Mouse (Mus musculus) kidney, embryonic 15.5 days (tissue): ENCODE measurements at regions not wholly inside any gene's neighbourhood (a gene's known extent, or its start where the extent isn't known, plus 50 kb on each side); places are given as distances from the start of the nearest gene placed in this dataset.
"Not testable (repeated sequence)": the region's sequence is repeated elsewhere in the genome, so short reads cannot be mapped to it uniquely, and the experiment has no call there.

Experiments
- ATAC-seq: fragments of 200-750 bp; cut with Nextera tagmentation; replicated peaks from 2 replicates; pipeline ENCODE4 v1.8.0; 2017; ENCODE audit warnings: moderate TSS enrichment; ENCODE audit not compliant: low FRiP score
- H3K27ac ChIP-seq: fragments of 300-500 bp; sonication (generic); 2 replicates; pipeline ENCODE4 v1.5.1; 2015; ENCODE audit warnings: mild to moderate bottlenecking, inconsistent platforms
- H3K27me3 ChIP-seq: fragments of 300-500 bp; sonication (generic); 2 replicates; pipeline ENCODE4 v1.6.1; 2015; ENCODE audit warnings: inconsistent platforms
- H3K36me3 ChIP-seq: fragments of 300-500 bp; sonication (generic); 2 replicates; pipeline ENCODE4 v1.6.1; 2015; ENCODE audit warnings: inconsistent platforms
- H3K4me1 ChIP-seq: fragments of 300-500 bp; sonication (generic); 2 replicates; pipeline ENCODE4 v1.6.1; 2015; ENCODE audit warnings: inconsistent platforms
- H3K4me2 ChIP-seq: fragments of 300-500 bp; sonication (generic); 2 replicates; pipeline ENCODE4 v1.6.1; 2015; ENCODE audit warnings: moderate library complexity, mild to moderate bottlenecking, inconsistent platforms
- H3K4me3 ChIP-seq: fragments of 300-500 bp; sonication (generic); replicated peaks from 2 replicates; pipeline ENCODE4 v1.5.1; 2015; ENCODE audit warnings: mild to moderate bottlenecking, inconsistent platforms
- H3K9ac ChIP-seq: fragments of 300-500 bp; sonication (generic); 2 replicates; pipeline ENCODE4 v1.6.1; 2015; ENCODE audit warnings: mild to moderate bottlenecking, inconsistent platforms
- H3K9me3 ChIP-seq: fragments of 300-500 bp; sonication (generic); replicated peaks from 2 replicates; pipeline ENCODE4 v1.6.1; 2016; ENCODE audit warnings: inconsistent platforms
- WGBS: fragments of 180-500 bp; shearing (Covaris S2); methylation state at CpG from one replicate; pipeline ENCODE4 v1.1.7; 2015; ENCODE audit warnings: mixed read lengths; 5-methylcytosine and 5-hydroxymethylcytosine counted together

DNA sequence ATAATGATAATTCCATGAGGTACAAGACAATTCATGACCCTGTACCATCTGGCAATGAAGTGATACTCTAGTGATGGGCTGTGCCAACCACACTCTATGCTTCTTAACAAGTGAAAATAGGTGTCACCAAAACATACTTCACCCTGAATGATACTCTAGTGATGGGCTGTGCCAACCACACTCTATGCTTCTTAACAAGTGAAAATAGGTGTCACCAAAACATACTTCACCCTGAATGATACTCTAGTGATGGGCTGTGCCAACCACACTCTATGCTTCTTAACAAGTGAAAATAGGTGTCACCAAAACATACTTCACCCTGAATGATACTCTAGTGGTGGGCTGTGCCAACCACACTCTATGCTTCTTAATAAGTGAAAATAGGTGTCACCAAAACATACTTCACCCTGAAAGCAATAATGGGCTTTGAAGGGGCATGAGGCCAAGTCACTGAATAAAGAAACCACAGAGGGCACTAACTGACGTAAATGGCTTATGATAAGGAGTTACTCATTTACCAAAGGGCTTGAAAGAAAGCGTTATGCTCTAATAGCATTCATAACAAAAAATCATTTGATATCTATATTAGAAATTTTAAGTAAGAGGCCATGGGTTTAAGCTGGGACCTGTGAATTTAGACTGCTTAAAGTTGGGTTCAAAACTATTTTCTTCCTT is 263.0 kb downstream of the Nfkbiz start:
- H3K4me2 ChIP-seq, H3K27me3 ChIP-seq, H3K4me3 ChIP-seq, ATAC-seq, H3K4me1 ChIP-seq, H3K9ac ChIP-seq, H3K36me3 ChIP-seq, H3K9me3 ChIP-seq, H3K27ac ChIP-seq: not testable (repeated sequence)
- WGBS = 82% methylated on average over 2 of the region's 2 CpGs

DNA sequence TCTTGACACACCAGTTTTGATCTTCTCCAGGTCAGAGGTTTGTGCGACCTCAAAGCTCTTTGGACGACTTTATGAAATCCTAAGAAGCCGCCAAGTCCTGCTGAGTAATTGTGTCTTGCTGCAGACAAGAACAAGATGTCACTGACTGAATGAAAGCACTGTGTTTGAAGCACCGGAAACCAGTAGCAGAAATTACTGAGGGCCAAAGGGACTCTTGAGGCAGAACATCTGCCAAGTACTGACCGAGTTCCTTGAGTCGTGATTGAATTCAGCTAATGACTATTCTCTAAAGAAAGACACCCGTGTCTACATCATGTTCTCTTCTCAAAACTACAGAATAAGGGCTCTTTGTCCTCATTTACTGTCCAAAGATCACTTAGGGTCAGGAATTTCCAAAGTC is 267.6 kb downstream of the Nfkbiz start:
- 52% methylated on average over 7 of the region's 7 CpGs for WGBS
- no peaks in the 10 kb centered on the region for H3K36me3 ChIP-seq
- no peaks in the 10 kb centered on the region for H3K9me3 ChIP-seq
- H3K9ac ChIP-seq = no peak overlapping the region
- no peaks in the 10 kb centered on the region for H3K27me3 ChIP-seq
- 0 out of 2 replicates have a peak, but pooled peaks cover 2% of the 10 kb centered on the region for H3K4me1 ChIP-seq
- H3K4me2 ChIP-seq = no peak overlapping the region
- ATAC-seq = peak; percentile 29; the same call in 1 of the 2 replicates
- 0 out of 2 replicates have a peak overlapping the region, but pooled peaks have one; percentile 68 for H3K27ac ChIP-seq
- H3K4me3 ChIP-seq = no peak overlapping the region

DNA sequence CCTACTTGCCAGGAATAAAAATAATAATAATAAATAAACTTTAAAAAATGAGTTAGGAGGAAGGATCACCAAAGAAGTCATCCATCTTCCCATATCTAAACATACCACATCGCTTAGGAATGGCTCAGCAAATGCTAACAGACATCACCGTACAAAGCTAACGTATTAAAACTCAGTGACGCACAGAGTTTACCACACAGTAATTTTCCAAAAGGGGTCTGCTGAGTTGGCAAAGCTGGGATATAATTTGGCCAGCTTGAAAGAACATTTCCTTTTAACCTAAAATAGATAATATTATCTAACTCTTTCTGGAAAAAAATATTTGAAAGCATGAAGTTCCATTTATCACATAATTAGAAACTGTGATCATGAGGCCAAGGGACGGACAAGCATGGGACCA is 268.6 kb downstream of the Nfkbiz start:
- Histone ChIP-seq H3K4me1 (0 out of 2 replicates have a peak, but pooled peaks cover 2% of the 10 kb centered on the region), H3K4me3 (no peak overlapping the region), H3K9ac (no peak overlapping the region), H3K4me2 (no peak overlapping the region), H3K27ac (no peak overlapping the region), H3K9me3 (no peaks in the 10 kb centered on the region), H3K27me3 (no peaks in the 10 kb centered on the region), H3K36me3 (no peaks in the 10 kb centered on the region)
- 76% methylated on average over 5 of the region's 5 CpGs for WGBS
- no peak for ATAC-seq

DNA sequence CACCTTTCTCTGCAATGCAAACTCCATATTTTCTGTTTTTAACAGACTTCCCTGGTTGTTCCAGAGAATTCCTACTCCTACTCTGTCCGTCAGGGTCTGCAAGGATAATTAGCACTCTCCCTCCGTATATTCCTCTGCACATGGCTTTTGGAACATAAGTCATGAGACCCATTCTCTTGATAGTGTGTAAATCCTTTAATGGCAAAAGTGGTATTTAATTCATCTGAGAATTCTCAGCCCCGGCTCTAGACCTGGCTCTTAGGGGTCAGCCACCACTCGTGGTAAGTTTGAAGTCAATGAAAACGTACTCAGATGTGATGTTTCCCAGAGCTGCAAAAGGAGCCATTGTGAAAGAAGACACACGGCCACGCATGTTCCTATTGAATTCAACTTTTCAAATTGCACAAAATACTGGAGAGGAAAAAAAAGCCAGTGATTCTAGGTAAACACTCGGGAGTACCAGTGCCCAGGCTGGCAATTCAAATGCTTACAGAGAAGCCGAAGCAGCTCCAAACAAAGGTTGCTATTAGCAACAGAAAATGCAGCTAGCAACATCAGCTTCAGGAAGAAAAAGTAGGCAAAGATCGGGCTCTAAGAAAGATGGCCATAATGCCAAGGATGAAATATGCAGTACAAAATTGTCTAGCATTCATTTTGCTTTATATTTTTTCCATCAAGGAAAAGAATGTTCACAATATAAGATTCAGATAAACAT is 258.2 kb upstream of the Zpld1 start:
- Histone ChIP-seq H3K4me1 (no peaks in the 10 kb centered on the region), H3K27ac (no peak overlapping the region), H3K4me2 (no peak overlapping the region), H3K36me3 (no peaks in the 10 kb centered on the region), H3K4me3 (no peak overlapping the region), H3K9me3 (no peaks in the 10 kb centered on the region), H3K27me3 (no peaks in the 10 kb centered on the region), H3K9ac (no peak overlapping the region)
- WGBS = 63% methylated on average over 10 of the region's 10 CpGs
- ATAC-seq = no peak

DNA sequence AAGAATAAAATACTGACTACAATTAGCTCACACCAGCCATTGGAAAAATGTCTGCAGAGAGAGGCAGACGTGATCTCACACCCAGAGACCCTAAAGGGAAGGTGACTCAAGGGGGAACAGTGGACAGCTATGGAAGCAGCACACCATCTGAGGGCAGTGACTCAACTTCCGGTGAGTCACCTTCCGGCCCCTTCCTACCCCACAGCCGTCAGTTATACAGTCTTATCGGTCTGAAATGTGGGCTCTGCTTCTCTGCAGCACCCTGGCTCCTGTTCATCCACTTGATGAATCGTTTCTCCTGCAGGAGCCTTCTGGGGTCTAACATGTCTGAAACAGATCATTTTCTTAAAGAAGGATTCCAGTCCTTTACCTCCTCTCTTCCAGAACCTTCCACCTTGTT is 257.4 kb upstream of the Zpld1 start:
- Histone ChIP-seq H3K27ac (no peak overlapping the region), H3K27me3 (no peaks in the 10 kb centered on the region), H3K36me3 (no peaks in the 10 kb centered on the region), H3K4me1 (no peaks in the 10 kb centered on the region), H3K4me3 (no peak overlapping the region), H3K4me2 (no peak overlapping the region), H3K9ac (no peak overlapping the region), H3K9me3 (no peaks in the 10 kb centered on the region)
- no peak; the same call in 1 of the 2 replicates for ATAC-seq
- WGBS = 71% methylated on average over 6 of the region's 6 CpGs

DNA sequence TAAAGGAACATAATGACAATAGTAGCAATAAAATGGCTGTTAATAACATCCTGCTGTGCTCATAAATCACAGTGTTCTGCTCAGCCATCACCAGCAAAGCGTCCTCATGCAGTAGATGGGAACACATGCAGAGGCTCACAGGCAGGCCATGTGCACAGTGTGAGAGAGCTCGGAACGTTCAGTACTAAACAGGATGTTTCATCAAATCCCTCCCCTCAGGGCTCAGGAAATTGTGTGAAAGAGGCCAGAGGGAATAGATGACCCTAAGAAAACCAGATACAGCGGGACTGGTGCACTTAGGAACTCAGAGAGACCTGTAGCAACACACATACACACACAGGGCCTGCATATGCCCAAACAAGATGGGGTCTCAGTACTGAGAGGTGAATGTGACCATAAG is 256.1 kb upstream of the Zpld1 start:
- H3K9ac ChIP-seq = no peak overlapping the region
- no peaks in the 10 kb centered on the region for H3K4me1 ChIP-seq
- ATAC-seq = no peak
- no peaks in the 10 kb centered on the region for H3K36me3 ChIP-seq
- no peaks in the 10 kb centered on the region for H3K27me3 ChIP-seq
- no peak overlapping the region for H3K4me3 ChIP-seq
- H3K9me3 ChIP-seq = no peaks in the 10 kb centered on the region
- 51% methylated on average over 4 of the region's 4 CpGs for WGBS
- no peak overlapping the region for H3K27ac ChIP-seq
- no peak overlapping the region for H3K4me2 ChIP-seq

GRCm38 (mm10) chr16:55551348-55551747 is 253.6 kb upstream of the Zpld1 start:
- no peak overlapping the region for H3K9ac ChIP-seq
- H3K4me1 ChIP-seq = no peaks in the 10 kb centered on the region
- H3K27ac ChIP-seq = no peak overlapping the region
- H3K36me3 ChIP-seq = no peaks in the 10 kb centered on the region
- H3K4me3 ChIP-seq = no peak overlapping the region
- 93% methylated on average over 1 of the region's 1 CpGs for WGBS
- no peaks in the 10 kb centered on the region for H3K9me3 ChIP-seq
- no peak overlapping the region for H3K4me2 ChIP-seq
- no peaks in the 10 kb centered on the region for H3K27me3 ChIP-seq
- ATAC-seq = no peak

DNA sequence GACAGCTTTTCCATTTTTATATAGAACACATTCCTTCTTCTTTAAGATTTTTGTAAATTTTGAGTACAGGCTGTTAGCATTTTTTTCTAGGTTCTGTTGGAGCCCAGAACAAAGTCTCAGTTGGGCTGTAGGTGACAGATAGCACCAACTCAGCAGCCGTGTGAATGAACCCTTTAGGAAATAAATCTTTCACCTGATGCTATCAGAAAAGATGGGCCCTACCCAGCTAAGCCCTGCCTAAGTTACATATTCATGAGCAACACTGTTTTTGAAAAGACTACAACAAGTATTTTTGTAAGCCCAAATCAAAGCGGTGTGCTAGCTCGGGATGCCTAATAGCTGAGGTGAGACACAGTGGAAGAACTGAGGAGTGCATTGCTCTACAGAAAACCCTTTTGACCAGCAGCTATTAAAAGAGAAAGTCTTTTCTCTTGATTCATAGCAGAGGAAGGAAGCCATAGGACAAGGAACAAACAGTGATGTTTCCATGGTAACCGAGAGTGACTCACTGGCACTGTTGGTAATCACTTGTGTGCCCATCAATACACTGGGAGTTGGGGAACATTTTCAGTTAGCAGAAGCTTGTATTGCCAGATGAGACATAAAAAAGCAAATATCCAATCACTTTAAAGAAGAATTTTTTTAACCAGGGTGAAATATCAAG is 253.0 kb upstream of the Zpld1 start:
- Histone ChIP-seq H3K9me3 (no peaks in the 10 kb centered on the region), H3K9ac (no peak overlapping the region), H3K4me1 (no peaks in the 10 kb centered on the region), H3K27me3 (no peaks in the 10 kb centered on the region), H3K4me3 (no peak overlapping the region), H3K27ac (no peak overlapping the region), H3K36me3 (no peaks in the 10 kb centered on the region), H3K4me2 (no peak overlapping the region)
- WGBS = 69% methylated on average over 4 of the region's 4 CpGs
- no peak for ATAC-seq

GRCm38 (mm10) chr16:55547095-55547494 is 249.3 kb upstream of the Zpld1 start:
- Histone ChIP-seq H3K27ac (no peak overlapping the region), H3K27me3 (no peaks in the 10 kb centered on the region), H3K4me2 (no peak overlapping the region), H3K9ac (no peak overlapping the region), H3K9me3 (no peaks in the 10 kb centered on the region), H3K4me1 (no peaks in the 10 kb centered on the region), H3K36me3 (no peaks in the 10 kb centered on the region), H3K4me3 (no peak overlapping the region)
- no peak for ATAC-seq
- WGBS = 93% methylated on average over 2 of the region's 2 CpGs

GRCm38 (mm10) chr16:55540336-55541015 is 242.7 kb upstream of the Zpld1 start:
- no peaks in the 10 kb centered on the region for H3K36me3 ChIP-seq
- no peak overlapping the region for H3K27ac ChIP-seq
- ATAC-seq = no peak
- H3K27me3 ChIP-seq = no peaks in the 10 kb centered on the region
- H3K9me3 ChIP-seq = no peaks in the 10 kb centered on the region
- WGBS = 91% methylated on average over 3 of the region's 3 CpGs
- no peak overlapping the region for H3K4me2 ChIP-seq
- H3K4me1 ChIP-seq = no peaks in the 10 kb centered on the region
- H3K4me3 ChIP-seq = no peak overlapping the region
- H3K9ac ChIP-seq = no peak overlapping the region

- Histone ChIP-seq H3K4me1 (no peaks in the 10 kb centered on the region), H3K9ac (no peak overlapping the region), H3K4me3 (no peak overlapping the region), H3K36me3 (no peaks in the 10 kb centered on the region), H3K27ac (no peak overlapping the region), H3K4me2 (no peak overlapping the region), H3K9me3 (no peaks in the 10 kb centered on the region), H3K27me3 (no peaks in the 10 kb centered on the region)
- 0 out of 2 replicates have a peak, but pooled peaks have one; percentile 49 for ATAC-seq
- 52% methylated on average over 1 of the region's 1 CpGs for WGBS
These were observed 241.4 kb upstream of the Zpld1 start for GRCm38 (mm10) chr16:55539179-55539578.

- Histone ChIP-seq H3K4me3 (no peak overlapping the region), H3K27me3 (no peaks in the 10 kb centered on the region), H3K9ac (no peak overlapping the region), H3K4me1 (no peaks in the 10 kb centered on the region), H3K27ac (no peak overlapping the region), H3K9me3 (no peaks in the 10 kb centered on the region), H3K4me2 (no peak overlapping the region), H3K36me3 (no peaks in the 10 kb centered on the region)
- 82% methylated on average over 5 of the region's 5 CpGs for WGBS
- no peak for ATAC-seq
These were observed 239.8 kb upstream of the Zpld1 start for GRCm38 (mm10) chr16:55537548-55537947.
